Mouse (Mus musculus) retina, postnatal 1 day (tissue): ENCODE measurements at regions not wholly inside any gene's neighbourhood (a gene's known extent, or its start where the extent isn't known, plus 50 kb on each side); places are given as distances from the start of the nearest gene placed in this dataset.

Experiments
- DNase-seq: peaks from one replicate; pipeline ENCODE4 v3.0.0-alpha.2; 2012

GRCm38 (mm10) chr15:97458139-97458747 lies 211.2 kb upstream of the Amigo2 start:
- peak; percentile 70 for DNase-seq

GRCm38 (mm10) chr15:97457468-97457867 lies 210.4 kb upstream of the Amigo2 start:
- DNase-seq: no peak

DNA sequence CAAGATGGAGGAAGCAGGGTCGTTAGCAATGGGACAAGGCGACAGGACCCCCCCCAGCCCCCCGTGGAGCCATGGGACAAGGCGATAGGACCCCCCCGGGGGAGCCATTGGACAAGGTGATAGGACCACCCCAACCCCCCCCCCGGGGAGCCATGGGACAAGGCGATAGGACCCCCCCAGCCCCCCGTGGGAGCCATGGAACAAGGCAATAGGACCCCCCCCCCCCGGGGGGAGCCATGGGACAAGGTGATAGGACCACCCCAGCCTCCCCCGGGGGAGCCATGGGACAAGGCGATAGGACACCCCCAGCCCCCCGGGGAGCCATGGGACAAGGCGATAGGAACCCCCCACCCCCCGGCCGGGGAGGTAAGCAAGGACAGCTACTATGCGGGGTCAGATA lies 209.9 kb upstream of the Amigo2 start:
- no peak for DNase-seq

DNA sequence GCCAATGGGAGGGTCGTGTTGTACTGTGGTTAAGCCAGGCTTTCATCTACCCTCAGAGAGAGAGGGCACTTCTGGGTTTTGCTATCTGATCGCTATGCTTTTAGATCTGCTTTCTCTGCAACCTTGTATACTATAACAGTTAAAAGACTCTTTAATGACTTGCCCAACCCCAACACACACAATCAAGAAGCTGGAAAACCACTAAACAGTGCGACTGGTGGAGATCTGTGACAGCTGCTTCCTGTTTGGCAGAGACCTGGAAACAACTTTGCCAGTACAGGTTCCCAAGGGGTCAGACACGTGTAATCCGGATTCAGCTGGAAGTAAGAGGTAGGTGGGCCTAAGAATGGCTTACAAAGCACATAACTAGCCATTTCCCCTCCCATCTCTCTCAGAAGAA lies 208.6 kb upstream of the Amigo2 start:
- no peak for DNase-seq

- DNase-seq: no peak
Observed at GRCm38 (mm10) chr15:97449724-97450123, 202.6 kb upstream of the Amigo2 start.

DNA sequence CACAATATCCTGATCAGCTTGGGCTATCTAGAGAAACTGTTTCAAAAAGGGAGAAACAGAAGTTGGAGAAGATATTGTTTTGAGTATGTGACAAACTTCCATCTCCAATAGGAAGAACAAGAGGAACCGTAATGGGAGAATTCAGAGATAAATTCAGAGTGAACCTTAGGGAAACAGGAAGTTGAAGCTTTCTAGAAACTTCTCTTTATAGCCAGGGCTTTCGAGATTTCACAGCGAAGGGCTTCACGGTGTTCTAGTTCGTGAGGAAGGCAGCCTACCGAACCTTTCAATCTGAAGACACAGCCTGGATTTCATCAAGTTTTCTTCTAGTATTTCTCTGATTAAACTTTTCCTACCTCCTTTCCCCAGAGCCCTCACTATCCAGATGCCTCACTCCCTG lies 201.9 kb upstream of the Amigo2 start:
- no peak for DNase-seq

DNA sequence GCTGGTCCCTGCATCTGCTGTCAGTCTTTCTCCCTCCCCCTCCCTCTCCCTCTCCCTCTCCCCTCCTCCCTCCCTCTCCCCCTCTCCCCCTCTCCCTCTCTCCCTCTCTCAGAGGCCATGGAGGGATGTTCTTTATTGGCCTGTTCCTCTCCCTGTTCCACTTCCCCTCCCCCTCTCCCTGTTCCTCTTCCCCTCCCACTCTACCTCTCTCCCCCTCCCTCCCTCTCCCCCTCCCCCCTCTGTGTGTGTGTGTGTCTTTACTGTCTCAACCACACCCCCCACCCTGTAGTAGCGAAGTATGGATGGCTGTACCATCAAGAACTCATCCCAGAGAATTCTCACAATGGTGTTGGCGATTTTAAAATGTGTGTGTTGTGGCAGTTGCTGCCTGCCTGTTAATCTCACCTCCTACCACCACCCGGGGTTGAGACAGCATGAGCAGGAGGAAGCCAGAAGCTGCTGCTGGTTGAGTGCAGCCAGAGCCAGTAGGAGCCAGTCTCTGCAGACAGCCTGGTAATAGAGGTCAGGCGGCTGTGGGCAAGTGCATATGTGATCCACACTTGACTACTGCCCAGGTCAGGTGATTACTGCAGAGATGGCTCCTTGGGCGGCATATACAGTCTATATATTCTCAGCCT lies 201.3 kb upstream of the Amigo2 start:
- peak; percentile 20 for DNase-seq

DNA sequence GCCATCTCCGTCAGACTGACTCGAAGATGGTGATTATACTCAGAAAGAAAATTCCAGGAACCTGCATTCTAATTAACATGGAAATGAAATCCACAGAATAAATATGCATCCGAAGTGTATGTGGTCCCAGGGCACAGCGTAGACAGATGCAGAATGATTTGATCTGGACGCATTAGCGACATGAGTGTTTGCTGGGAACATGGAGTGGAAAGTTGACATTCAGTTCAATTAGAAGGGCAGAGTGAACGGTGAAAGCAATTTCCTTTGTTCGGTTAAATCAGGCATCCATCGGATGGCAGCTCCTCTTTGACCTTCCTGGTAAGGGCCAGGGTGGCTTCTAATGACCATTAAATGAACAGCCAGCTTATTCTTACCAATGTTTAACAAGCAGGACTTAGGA lies 199.1 kb upstream of the Amigo2 start:
- peak; percentile 46 for DNase-seq

- DNase-seq: no peak
Observed at GRCm38 (mm10) chr15:97438235-97438760, 191.2 kb upstream of the Amigo2 start.
